Mouse (Mus musculus): ENCODE measurements around the gene Ckb.

Ckb gene

GRCm38 (mm10) chr12:111692899-111693298 is 20.8 kb upstream of the Ckb start:
- no peak for DNase-seq (ENCODE audit: low spot score in 2 of 2)

- no peak for DNase-seq (ENCODE audit: low spot score in 2 of 2)
Observed at GRCm38 (mm10) chr12:111691346-111691872, 19.3 kb upstream of the Ckb start.

GRCm38 (mm10) chr12:111689426-111689825 is 17.3 kb upstream of the Ckb start:
- no peak for DNase-seq (ENCODE audit: low spot score in 2 of 2)

- no peak for DNase-seq (ENCODE audit: low spot score in 2 of 2)
Observed at GRCm38 (mm10) chr12:111688069-111688428, 15.9 kb upstream of the Ckb start.

- peak; percentile 82 to 86 for DNase-seq (ENCODE audit: low spot score in 2 of 2)
Observed at GRCm38 (mm10) chr12:111687350-111688068, 15.4 kb upstream of the Ckb start.

GRCm38 (mm10) chr12:111686390-111686789 is 14.3 kb upstream of the Ckb start:
- DNase-seq (ENCODE audit: low spot score in 2 of 2) = no peak

- DNase-seq (ENCODE audit: low spot score in 2 of 2) = no peak
Observed at GRCm38 (mm10) chr12:111682806-111683205, 10.7 kb upstream of the Ckb start.

GRCm38 (mm10) chr12:111682003-111682402 is 9.9 kb upstream of the Ckb start:
- no peak for DNase-seq (ENCODE audit: low spot score in 2 of 2)

- no peak for DNase-seq (ENCODE audit: low spot score in 2 of 2)
Observed at GRCm38 (mm10) chr12:111681305-111681704, 9.2 kb upstream of the Ckb start.

- DNase-seq (ENCODE audit: low spot score in 2 of 2) = no peak
Observed at GRCm38 (mm10) chr12:111680661-111681060, 8.5 kb upstream of the Ckb start.

- no peak for DNase-seq (ENCODE audit: low spot score in 2 of 2)
Observed at GRCm38 (mm10) chr12:111678997-111679396, 6.9 kb upstream of the Ckb start.

GRCm38 (mm10) chr12:111678670-111678933 is 6.5 kb upstream of the Ckb start:
- DNase-seq (ENCODE audit: low spot score in 2 of 2) = no peak

- peak; percentile 88 to 91 for DNase-seq (ENCODE audit: low spot score in 2 of 2)
Observed at GRCm38 (mm10) chr12:111677882-111678669, 5.9 kb upstream of the Ckb start, which contains the start of gene Trmt61a. TSS of gene Trmt61a (plus strand) at chr12:111678105.

GRCm38 (mm10) chr12:111677421-111677820 is 5.3 kb upstream of the Ckb start:
- no peak for DNase-seq (ENCODE audit: low spot score in 2 of 2)

- DNase-seq (ENCODE audit: low spot score in 2 of 2) = no peak
Observed at GRCm38 (mm10) chr12:111675797-111676580, 3.9 kb upstream of the Ckb start.

GRCm38 (mm10) chr12:111674850-111675486 is 2.8 kb upstream of the Ckb start:
- no peak for DNase-seq (ENCODE audit: low spot score in 2 of 2)

GRCm38 (mm10) chr12:111672581-111672980 is 443 bp upstream of the Ckb start:
- no peak for DNase-seq (ENCODE audit: low spot score in 2 of 2)

- DNase-seq (ENCODE audit: low spot score in 2 of 2) = no peak
Observed at GRCm38 (mm10) chr12:111671431-111671902, 671 bp downstream of the Ckb start.

- DNase-seq (ENCODE audit: low spot score in 2 of 2) = no peak
Observed at GRCm38 (mm10) chr12:111670976-111671375, 1.2 kb downstream of the Ckb start.

GRCm38 (mm10) chr12:111670371-111670971 is 1.7 kb downstream of the Ckb start:
- DNase-seq (ENCODE audit: low spot score in 2 of 2) = no peak

GRCm38 (mm10) chr12:111669961-111670360 is 2.2 kb downstream of the Ckb start:
- DNase-seq (ENCODE audit: low spot score in 2 of 2) = no peak

Data from heart, adult 9 months (tissue).